ENCODE assay signal across 9 mouse cellular contexts in genomic region chr2:163205262-163205647, GRCm38 (mm10). TPM values are rescaled to one million over a fixed set of nuclear protein-coding genes. Genes with fewer than 3 reads are reported as not detected.
A peak's percentile ranks its signal among the peaks of the same experiment; 100 is the strongest.
DNase-seq lines count a peak whose midpoint lies in the region; ATAC-seq lines count a peak whose summit lies in the region.
"Had no signal": no experiment of that assay in that cellular context is flagged by ENCODE, and none has a peak within 500 bp of the region (broad histone marks: within the 10 kb centered on the region; RNA-seq: fewer than 3 reads in every experiment).

No protein-coding gene starts in this region.

- ATAC-seq in lung, embryonic 15.5 days (ENCODE audit: borderline replicate concordance, extremely low read depth, low FRiP score, low TSS enrichment) = no peak
- ATAC-seq in forebrain, embryonic 15.5 days (replicated peaks) = no peak
- ATAC-seq in limb, embryonic 12.5 days (ENCODE audit: insufficient number of reproducible peaks, insufficient read depth, low FRiP score, low TSS enrichment, low read depth) = no peak
- ATAC-seq in neural tube, embryonic 15.5 days (ENCODE audit: low FRiP score) = no peak
- no peak for ATAC-seq in megakaryocyte progenitor cell, adult 5-6 weeks (replicated peaks; ENCODE audit: poor library complexity)
- no peak for ATAC-seq in CD4-positive, CD25-positive, alpha-beta regulatory T cell, adult 4 months

- H3K36me3 ChIP-seq in lung, embryonic 15.5 days = no peaks in the 10 kb centered on the region
- no peaks in the 10 kb centered on the region for H3K36me3 ChIP-seq in forebrain, embryonic 15.5 days
- H3K36me3 ChIP-seq in limb, embryonic 12.5 days = no peaks in the 10 kb centered on the region
- H3K36me3 ChIP-seq in neural tube, embryonic 15.5 days = no peaks in the 10 kb centered on the region

- H3K9me3 ChIP-seq in lung, embryonic 15.5 days = peaks cover 5% of the 10 kb centered on the region; the same call in 1 of the 2 replicates
- no peaks in the 10 kb centered on the region for H3K9me3 ChIP-seq in forebrain, embryonic 15.5 days
- peaks cover 13% of the 10 kb centered on the region; the same call in 1 of the 2 replicates for H3K9me3 ChIP-seq in limb, embryonic 12.5 days
- 0 out of 2 replicates have a peak, but pooled peaks cover 3% of the 10 kb centered on the region for H3K9me3 ChIP-seq in neural tube, embryonic 15.5 days (replicated peaks)

- H3K4me3 ChIP-seq in lung, embryonic 15.5 days = peak overlapping the region; percentile 60
- H3K4me3 ChIP-seq in forebrain, embryonic 15.5 days = peak overlapping the region; percentile 58
- peak overlapping the region; percentile 53 for H3K4me3 ChIP-seq in limb, embryonic 12.5 days (replicated peaks)
- H3K4me3 ChIP-seq in neural tube, embryonic 15.5 days (replicated peaks) = peak overlapping the region; percentile 49

- H3K4me1 ChIP-seq in lung, embryonic 15.5 days = peaks cover 33% of the 10 kb centered on the region
- H3K4me1 ChIP-seq in forebrain, embryonic 15.5 days = peaks cover 35% of the 10 kb centered on the region
- peaks cover 12% of the 10 kb centered on the region for H3K4me1 ChIP-seq in limb, embryonic 12.5 days (replicated peaks)
- H3K4me1 ChIP-seq in neural tube, embryonic 15.5 days = peaks cover 38% of the 10 kb centered on the region

- H3K27ac ChIP-seq in lung, embryonic 15.5 days = no peak overlapping the region
- H3K27ac ChIP-seq in forebrain, embryonic 15.5 days (replicated peaks) = peak overlapping the region; percentile 45; the same call in 1 of the 2 replicates
- no peak overlapping the region for H3K27ac ChIP-seq in limb, embryonic 12.5 days
- H3K27ac ChIP-seq in neural tube, embryonic 15.5 days (replicated peaks) = peak overlapping the region; percentile 45

- H3K9ac ChIP-seq in lung, embryonic 15.5 days = no peak overlapping the region
- peak overlapping the region; percentile 64 for H3K9ac ChIP-seq in forebrain, embryonic 15.5 days (replicated peaks)
- H3K9ac ChIP-seq in limb, embryonic 12.5 days (replicated peaks) = no peak overlapping the region
- peak overlapping the region; percentile 60; the same call in 1 of the 2 replicates for H3K9ac ChIP-seq in neural tube, embryonic 15.5 days (replicated peaks)

- under 1% methylated on average over 6 of the region's 6 CpGs for WGBS in lung, embryonic 15.5 days
- 7% methylated on average over 6 of the region's 6 CpGs for WGBS in forebrain, embryonic 15.5 days
- 8% methylated on average over 6 of the region's 6 CpGs for WGBS in limb, embryonic 12.5 days
- WGBS in neural tube, embryonic 15.5 days = 6% methylated on average over 6 of the region's 6 CpGs

- no peak for DNase-seq in lung, postnatal 10 days
- no peak for DNase-seq in left cerebral cortex, adult 11 months (ENCODE audit: low spot score)
- DNase-seq: kidney, postnatal 25 days had no signal

- peak overlapping the region; percentile 98 for H3K4me2 ChIP-seq in lung, embryonic 15.5 days
- H3K4me2 ChIP-seq in forebrain, embryonic 15.5 days (replicated peaks) = peak overlapping the region; percentile 74
- H3K4me2 ChIP-seq in limb, embryonic 12.5 days = peak overlapping the region; percentile 88
- peak overlapping the region; percentile 82 for H3K4me2 ChIP-seq in neural tube, embryonic 15.5 days

- H3K27me3 ChIP-seq in lung, embryonic 15.5 days = peaks cover 43% of the 10 kb centered on the region
- H3K27me3 ChIP-seq in forebrain, embryonic 15.5 days = peaks cover 19% of the 10 kb centered on the region; the same call in 1 of the 2 replicates
- H3K27me3 ChIP-seq in limb, embryonic 12.5 days = peaks cover 74% of the 10 kb centered on the region
- H3K27me3 ChIP-seq in neural tube, embryonic 15.5 days (replicated peaks) = peaks cover 47% of the 10 kb centered on the region

RNA-seq across cellular contexts. Expression of gene Tox2, which starts 2.3 kb away (rescaled TPM):
- polyA plus RNA-seq in lung, embryonic 15.5 days (2015; fragmentation: Nextera tagmentation; extraction: Ambion mirVana) = 2.8 and 3.3 TPM in 2 replicates
- 18.1 and 19.7 TPM in 2 replicates for polyA plus RNA-seq in forebrain, embryonic 15.5 days (2015; fragmentation: Nextera tagmentation; extraction: Ambion mirVana)
- 0.92 and 1.7 TPM in 2 replicates for polyA plus RNA-seq in limb, embryonic 12.5 days (2016; fragmentation: Nextera tagmentation; extraction: Ambion mirVana)
- 20.8 and 23.4 TPM in 2 replicates for polyA plus RNA-seq in neural tube, embryonic 15.5 days (2015; fragmentation: Nextera tagmentation; extraction: Ambion mirVana)
- 0.15 and 0.27 TPM in 2 replicates for total RNA-seq in megakaryocyte progenitor cell, adult 5-6 weeks (2015)
- 0.74 TPM in 1 of 2 replicates, not detected in the other for total RNA-seq in megakaryocyte progenitor cell, adult 5-6 weeks (2017)
- polyA plus RNA-seq in CD4-positive, CD25-positive, alpha-beta regulatory T cell, adult 4 months (2017; shearing (Covaris generic)) = 1 to 10 TPM; 6.4 to 6.5 TPM

Comparison
In these comparisons a context has a peak if more than half of its experiments do, and no peak if none do; other contexts are left out.
1. H3K27ac ChIP-seq: peak in forebrain, embryonic 15.5 days (single experiment) and neural tube, embryonic 15.5 days (single experiment); none in lung, embryonic 15.5 days (single experiment) and limb, embryonic 12.5 days (single experiment).
2. H3K9ac ChIP-seq: peak in forebrain, embryonic 15.5 days (single experiment) and neural tube, embryonic 15.5 days (single experiment); none in lung, embryonic 15.5 days (single experiment) and limb, embryonic 12.5 days (single experiment).
3. Peak in every context shown above with its lines, with median percentiles within 50 percentile points of each other: H3K4me2 ChIP-seq and H3K4me3 ChIP-seq.